Mouse (Mus musculus) ES-E14 (cell line): ENCODE data around the gene Gm28047.
"Not testable (repeated sequence)": the region's sequence is repeated elsewhere in the genome, so short reads cannot be mapped to it uniquely, and the experiment has no call there.

Experiments
- HCFC1 ChIP-seq: IDR thresholded peaks from 2 replicates; pipeline ENCODE4 v1.6.1; 2012; ENCODE audit warnings: low read length, inconsistent platforms, borderline replicate concordance; ENCODE audit not compliant: insufficient read depth
- MAFK ChIP-seq: IDR thresholded peaks from 2 replicates; pipeline ENCODE4 v1.6.1; 2014; ENCODE audit warnings: mild to moderate bottlenecking, low read depth, low read length, inconsistent platforms; ENCODE audit not compliant: insufficient read depth
- ZC3H11A ChIP-seq: IDR thresholded peaks from 2 replicates; pipeline ENCODE4 v1.6.1; 2012; ENCODE audit warnings: low read depth, mild to moderate bottlenecking, inconsistent platforms, low read length, borderline replicate concordance

GRCm38 (mm10) chr15:102651928-102652660, 27.2 kb upstream of the Gm28047 start:
- TF ChIP-seq HCFC1, MAFK, ZC3H11A: not testable (repeated sequence)
